In the genomic region with DNA sequence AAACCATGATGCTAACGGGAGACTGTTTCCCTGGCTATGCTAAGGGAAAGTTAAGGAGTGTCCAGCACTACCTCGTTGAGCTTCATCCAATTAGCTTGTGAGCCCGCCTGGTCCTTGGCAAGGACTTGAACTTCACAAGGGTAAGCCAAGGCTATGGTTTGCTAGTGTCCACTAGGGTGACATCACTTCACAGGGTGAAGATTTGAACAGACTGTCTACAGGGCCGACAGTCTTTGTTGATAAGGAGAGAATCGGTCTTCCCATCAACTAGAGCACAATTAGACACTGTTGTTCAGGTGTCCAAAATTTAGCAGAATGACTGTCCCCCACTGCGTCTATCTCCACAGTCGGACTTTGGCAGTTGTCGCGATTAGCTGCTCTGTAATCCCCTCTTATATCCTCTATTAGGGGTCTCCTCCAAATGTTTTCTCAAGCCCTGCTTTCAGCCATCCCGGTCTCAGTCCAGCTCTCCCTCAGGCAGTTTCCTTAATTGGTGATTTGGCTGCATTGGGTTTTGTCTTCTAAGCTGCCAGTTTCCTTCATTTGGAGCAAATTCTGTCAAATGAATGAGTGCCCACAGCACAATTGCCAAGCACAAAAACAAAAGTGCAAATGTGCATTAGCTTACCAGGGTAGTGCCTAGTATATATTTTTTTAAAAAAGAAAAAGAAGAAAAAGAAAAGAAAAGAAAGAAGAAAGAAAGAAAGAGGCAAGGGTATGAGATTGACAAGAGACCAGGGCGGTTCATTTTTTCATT, we compare ENCODE assay signal across 13 mouse cellular contexts. TPM values are rescaled to one million over a fixed set of nuclear protein-coding genes. Genes with fewer than 3 reads are reported as not detected.
DNase-seq lines count a peak whose midpoint lies in the region; ATAC-seq and TF ChIP-seq lines count a peak whose summit lies in the region.
"Had no signal": no experiment of that assay in that cellular context is flagged by ENCODE, and none has a peak within 500 bp of the region (broad histone marks: within the 10 kb centered on the region; RNA-seq: fewer than 3 reads in every experiment).

No protein-coding gene starts in this region.

- no peak overlapping the region for H3K9ac ChIP-seq in heart, embryonic 16.5 days (ENCODE audit: low read length)
- no peak overlapping the region for H3K9ac ChIP-seq in heart, embryonic 11.5 days (ENCODE audit: low read depth, low read length)
- H3K9ac ChIP-seq in forebrain, embryonic 16.5 days (replicated peaks; ENCODE audit: low read depth, low read length) = peak overlapping the region; percentile 58
- H3K9ac ChIP-seq in midbrain, embryonic 16.5 days (ENCODE audit: low read depth, low read length) = no peak overlapping the region
- H3K9ac ChIP-seq: liver, embryonic 14.5 days had no signal

- H3K36me3 ChIP-seq in heart, embryonic 16.5 days (ENCODE audit: control insufficient read depth, insufficient read depth) = no peaks in the 10 kb centered on the region
- H3K36me3 ChIP-seq in heart, embryonic 11.5 days (ENCODE audit: control insufficient read depth, insufficient read depth, low read length) = no peaks in the 10 kb centered on the region
- no peaks in the 10 kb centered on the region for H3K36me3 ChIP-seq in forebrain, embryonic 16.5 days (ENCODE audit: control insufficient read depth, insufficient read depth)
- no peaks in the 10 kb centered on the region for H3K36me3 ChIP-seq in midbrain, embryonic 16.5 days (ENCODE audit: control insufficient read depth, insufficient read depth, low read length)

- H3K4me3 ChIP-seq in heart, embryonic 16.5 days (ENCODE audit: low read length) = no peak overlapping the region
- H3K4me3 ChIP-seq in heart, embryonic 11.5 days (ENCODE audit: low read depth, low read length) = no peak overlapping the region
- 0 out of 2 replicates have a peak overlapping the region, but pooled peaks have one; percentile 3 for H3K4me3 ChIP-seq in cortical plate, adult 2 months (ENCODE audit: insufficient read depth, low read length)
- peak overlapping the region; percentile 30 for H3K4me3 ChIP-seq in forebrain, embryonic 16.5 days (replicated peaks; ENCODE audit: low read length)
- H3K4me3 ChIP-seq in midbrain, embryonic 16.5 days (ENCODE audit: low read depth, low read length) = peak overlapping the region; percentile 7; the same call in 1 of the 2 replicates

- H3K4me2 ChIP-seq in heart, embryonic 16.5 days (ENCODE audit: low read depth, low read length) = no peak overlapping the region
- H3K4me2 ChIP-seq in heart, embryonic 11.5 days = no peak overlapping the region
- peak overlapping the region; percentile 53 for H3K4me2 ChIP-seq in forebrain, embryonic 16.5 days (ENCODE audit: low read length)
- peak overlapping the region; percentile 47 for H3K4me2 ChIP-seq in midbrain, embryonic 16.5 days (ENCODE audit: low read length)

- TF ChIP-seq CTCF in cortical plate, adult 2 months (IDR thresholded peaks at IDR 0.05; ENCODE audit: extremely low read depth, insufficient read depth, low read length) = no peak

- no peaks in the 10 kb centered on the region for H3K9me3 ChIP-seq in heart, embryonic 16.5 days (replicated peaks; ENCODE audit: control insufficient read depth, low read length)
- H3K9me3 ChIP-seq in heart, embryonic 11.5 days (replicated peaks; ENCODE audit: control insufficient read depth, low read length) = no peaks in the 10 kb centered on the region
- no peaks in the 10 kb centered on the region for H3K9me3 ChIP-seq in forebrain, embryonic 16.5 days (ENCODE audit: control insufficient read depth, low read length)
- no peaks in the 10 kb centered on the region for H3K9me3 ChIP-seq in midbrain, embryonic 16.5 days (replicated peaks; ENCODE audit: control insufficient read depth, low read length, poor library complexity, severe bottlenecking)

- WGBS in heart, embryonic 16.5 days = 82% methylated on average over 11 of the region's 11 CpGs
- 77% methylated on average over 11 of the region's 11 CpGs for WGBS in heart, embryonic 11.5 days (ENCODE audit: insufficient replicate concordance)
- 11% methylated on average over 11 of the region's 11 CpGs for WGBS in forebrain, embryonic 16.5 days
- WGBS in midbrain, embryonic 16.5 days = 59% methylated on average over 11 of the region's 11 CpGs

- H3K4me1 ChIP-seq in heart, embryonic 16.5 days (ENCODE audit: control insufficient read depth, insufficient read depth, low read length) = peaks cover 10% of the 10 kb centered on the region
- H3K4me1 ChIP-seq in heart, embryonic 11.5 days (ENCODE audit: control insufficient read depth, insufficient read depth, low read length) = peaks cover 4% of the 10 kb centered on the region; the same call in 1 of the 2 replicates
- no peaks in the 10 kb centered on the region for H3K4me1 ChIP-seq in cortical plate, adult 2 months (ENCODE audit: control insufficient read depth, insufficient read depth, low read length)
- H3K4me1 ChIP-seq in forebrain, embryonic 16.5 days (replicated peaks; ENCODE audit: control insufficient read depth, insufficient read depth, low read length) = peaks cover 12% of the 10 kb centered on the region
- peaks cover 5% of the 10 kb centered on the region for H3K4me1 ChIP-seq in midbrain, embryonic 16.5 days (ENCODE audit: control insufficient read depth, insufficient read depth, low read length)

- peak overlapping the region; percentile 92 for H3K27ac ChIP-seq in heart, embryonic 16.5 days (ENCODE audit: low read length)
- H3K27ac ChIP-seq in heart, embryonic 11.5 days (ENCODE audit: low read depth, low read length) = no peak overlapping the region
- no peak overlapping the region for H3K27ac ChIP-seq in cortical plate, adult 2 months (ENCODE audit: insufficient read depth, low read length)
- peak overlapping the region; percentile 85 for H3K27ac ChIP-seq in forebrain, embryonic 16.5 days (ENCODE audit: low read length)
- H3K27ac ChIP-seq in midbrain, embryonic 16.5 days (ENCODE audit: low read length) = peak overlapping the region; percentile 67
- H3K27ac ChIP-seq: liver, embryonic 14.5 days had no signal

- no peak for TF ChIP-seq POLR2A in cortical plate, adult 2 months (IDR thresholded peaks at IDR 0.05; ENCODE audit: extremely low read depth, insufficient read depth, low read length)

- ATAC-seq in heart, embryonic 16.5 days (replicated peaks; ENCODE audit: extremely low read depth, insufficient read depth, low FRiP score) = no peak
- no peak for ATAC-seq in heart, embryonic 11.5 days (replicated peaks; ENCODE audit: insufficient number of reproducible peaks, low FRiP score, low TSS enrichment)
- ATAC-seq in forebrain, embryonic 16.5 days = peak; percentile 92
- no peak for ATAC-seq in midbrain, embryonic 16.5 days
- no peak for ATAC-seq in CD4-positive, CD25-positive, alpha-beta regulatory T cell, adult 4 months

- no peaks in the 10 kb centered on the region for H3K27me3 ChIP-seq in heart, embryonic 16.5 days (ENCODE audit: control insufficient read depth, insufficient read depth, low read length)
- H3K27me3 ChIP-seq in heart, embryonic 11.5 days (ENCODE audit: control insufficient read depth, insufficient read depth, low read length) = no peaks in the 10 kb centered on the region; the same call in 1 of the 2 replicates
- no peaks in the 10 kb centered on the region for H3K27me3 ChIP-seq in forebrain, embryonic 16.5 days (replicated peaks; ENCODE audit: control insufficient read depth, insufficient read depth, low read length)
- no peaks in the 10 kb centered on the region for H3K27me3 ChIP-seq in midbrain, embryonic 16.5 days (ENCODE audit: control insufficient read depth, insufficient read depth, low read depth, low read length)

- no peak for DNase-seq in lung, postnatal 25 days (ENCODE audit: low spot score)
- DNase-seq in lung, postnatal 10 days = no peak
- DNase-seq: cerebellum, adult 2 months; gastrocnemius, postnatal 10 days; kidney, adult 2 months; thymus, postnatal 36 days had no signal

RNA-seq across cellular contexts. Expression of a gene that starts 21.6 kb away (rescaled TPM):
- 31.6 and 32.3 TPM in 2 replicates for polyA plus RNA-seq in heart, embryonic 16.5 days (2015; fragmentation: Nextera tagmentation; extraction: Ambion mirVana)
- polyA plus RNA-seq in heart, embryonic 11.5 days (2014; fragmentation: Nextera tagmentation; extraction: Ambion mirVana) = 25.6 and 30.7 TPM in 2 replicates
- polyA plus RNA-seq in cortical plate, adult 2 months (2012; rRNA removed) = 16.4 and 19.3 TPM in 2 replicates
- polyA plus RNA-seq in forebrain, embryonic 16.5 days (2015; fragmentation: Nextera tagmentation; extraction: Ambion mirVana) = 16.8 and 17.9 TPM in 2 replicates
- 21.0 and 21.5 TPM in 2 replicates for polyA plus RNA-seq in midbrain, embryonic 16.5 days (2015; fragmentation: Nextera tagmentation; extraction: Ambion mirVana)
- 10 to 100 TPM; 13.9 to 24.9 TPM for polyA plus RNA-seq in CD4-positive, CD25-positive, alpha-beta regulatory T cell, adult 4 months (2017; shearing (Covaris generic))

RNA-seq across cellular contexts. Expression of a gene that starts 21.7 kb away (rescaled TPM):
- polyA plus RNA-seq in heart, embryonic 16.5 days (2015; fragmentation: Nextera tagmentation; extraction: Ambion mirVana) = 80.3 and 89.8 TPM in 2 replicates
- polyA plus RNA-seq in heart, embryonic 11.5 days (2014; fragmentation: Nextera tagmentation; extraction: Ambion mirVana) = 88.4 and 95.9 TPM in 2 replicates
- 30.7 and 31.5 TPM in 2 replicates for polyA plus RNA-seq in cortical plate, adult 2 months (2012; rRNA removed)
- 95.5 and 111 TPM in 2 replicates for polyA plus RNA-seq in forebrain, embryonic 16.5 days (2015; fragmentation: Nextera tagmentation; extraction: Ambion mirVana)
- polyA plus RNA-seq in midbrain, embryonic 16.5 days (2015; fragmentation: Nextera tagmentation; extraction: Ambion mirVana) = 73.8 and 82.6 TPM in 2 replicates
- 100 to 1,000 TPM; 139 to 156 TPM for polyA plus RNA-seq in CD4-positive, CD25-positive, alpha-beta regulatory T cell, adult 4 months (2017; shearing (Covaris generic))

RNA-seq across cellular contexts. Expression of a gene that starts 36.4 kb away (rescaled TPM):
- polyA plus RNA-seq in heart, embryonic 16.5 days (2015; fragmentation: Nextera tagmentation; extraction: Ambion mirVana) = 102 and 108 TPM in 2 replicates
- polyA plus RNA-seq in heart, embryonic 11.5 days (2014; fragmentation: Nextera tagmentation; extraction: Ambion mirVana) = 86.4 and 96.7 TPM in 2 replicates
- 151 and 157 TPM in 2 replicates for polyA plus RNA-seq in cortical plate, adult 2 months (2012; rRNA removed)
- polyA plus RNA-seq in forebrain, embryonic 16.5 days (2015; fragmentation: Nextera tagmentation; extraction: Ambion mirVana) = 113 and 117 TPM in 2 replicates
- polyA plus RNA-seq in midbrain, embryonic 16.5 days (2015; fragmentation: Nextera tagmentation; extraction: Ambion mirVana) = 119 and 120 TPM in 2 replicates
- polyA plus RNA-seq in CD4-positive, CD25-positive, alpha-beta regulatory T cell, adult 4 months (2017; shearing (Covaris generic)) = 100 to 1,000 TPM; 138 to 156 TPM

Comparison
In these comparisons a context has a peak if more than half of its experiments do, and no peak if none do; other contexts are left out.
1. H3K27ac ChIP-seq: peak in heart, embryonic 16.5 days (single experiment), forebrain, embryonic 16.5 days (single experiment) and midbrain, embryonic 16.5 days (single experiment); none in heart, embryonic 11.5 days (single experiment) and cortical plate, adult 2 months (single experiment).
2. H3K4me2 ChIP-seq: peak in forebrain, embryonic 16.5 days (single experiment) and midbrain, embryonic 16.5 days (single experiment); none in heart, embryonic 16.5 days (single experiment) and heart, embryonic 11.5 days (single experiment).
3. H3K4me3 ChIP-seq: peak in cortical plate, adult 2 months (single experiment), forebrain, embryonic 16.5 days (single experiment) and midbrain, embryonic 16.5 days (single experiment); none in heart, embryonic 16.5 days (single experiment) and heart, embryonic 11.5 days (single experiment).